Mouse (Mus musculus) liver, adult 2 months (tissue): ENCODE results near the gene Tbc1d22a.

ENCODE experiments used
- CTCF ChIP-seq: fragments of 200-500 bp; IDR thresholded peaks from 2 replicates; pipeline ENCODE4 v1.5.1; 2011; ENCODE audit warnings: low read depth, low read length, control low read depth
- POLR2A ChIP-seq: fragments of 200-500 bp; IDR thresholded peaks from 2 replicates; pipeline ENCODE4 v1.6.1; 2011; ENCODE audit warnings: low read length, control low read depth; ENCODE audit not compliant: insufficient read depth; ENCODE audit errors: extremely low read depth

DNA sequence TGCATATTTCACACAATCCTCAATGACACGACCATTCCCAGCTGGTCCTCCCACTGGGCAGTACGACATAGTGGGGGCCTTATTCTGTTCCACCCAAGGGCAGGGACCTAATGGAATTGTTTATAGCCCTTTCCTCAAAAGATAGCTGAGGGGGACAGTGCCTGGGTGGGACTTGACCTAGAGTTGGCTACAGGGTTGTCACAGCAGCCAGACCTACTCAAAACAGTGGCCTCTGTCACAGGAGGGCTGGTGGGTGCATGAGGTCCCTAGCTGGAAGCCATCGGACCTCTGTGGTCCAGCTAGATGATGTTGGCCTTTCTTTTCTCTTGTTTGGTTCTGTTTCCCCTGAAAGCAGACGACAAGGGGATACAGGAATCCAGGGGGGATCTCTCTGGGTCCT, 14.8 kb upstream of the Tbc1d22a start:
- TF ChIP-seq POLR2A (no peak), CTCF (no peak)
